Mouse (Mus musculus): Measurements from ENCODE around the gene Myo1d. TPM values are rescaled to one million over a fixed set of nuclear protein-coding genes. Genes with fewer than 3 reads are reported as not detected.

Myo1d gene
- polyA plus RNA-seq, 1 experiment = 10.8 TPM

GRCm38 (mm10) chr11:80790413-80790812, 10.6 kb upstream of the Myo1d start:
- Histone ChIP-seq H3ac (ENCODE audit: control insufficient read depth, insufficient read length, low read depth) (no peak overlapping the region), H3K79me3 (ENCODE audit: low read depth) (no peaks in the 10 kb centered on the region), H3K36me3 (ENCODE audit: control insufficient read depth, insufficient read depth) (no peaks in the 10 kb centered on the region), H3K27me3 (ENCODE audit: control insufficient read depth, insufficient read depth, insufficient read length) (peaks cover 5% of the 10 kb centered on the region), H3K4me3 (ENCODE audit: insufficient read depth, poor library complexity, severe bottlenecking) (no peak overlapping the region), H3K79me2 (ENCODE audit: control insufficient read depth, insufficient read depth) (no peaks in the 10 kb centered on the region)
- TF ChIP-seq MYOD1 (IDR thresholded peaks at IDR 0.05; ENCODE audit: control insufficient read depth, insufficient read length, low read depth) = no peak
- TF ChIP-seq CEBPB (IDR thresholded peaks at IDR 0.05; ENCODE audit: low read depth) = no peak
- no peak for TF ChIP-seq USF1 (IDR thresholded peaks at IDR 0.05; ENCODE audit: low read depth)

- TF ChIP-seq MAX (IDR thresholded peaks at IDR 0.05) (no peak), MYOD1 (IDR thresholded peaks at IDR 0.05; ENCODE audit: control insufficient read depth, insufficient read length, low read depth) (no peak), FOSL1 (IDR thresholded peaks at IDR 0.05; ENCODE audit: insufficient read depth, low read length, poor library complexity, severe bottlenecking) (no peak), USF1 (IDR thresholded peaks at IDR 0.05; ENCODE audit: low read depth) (no peak), CTCF (IDR thresholded peaks at IDR 0.05; ENCODE audit: control insufficient read depth, insufficient read depth, insufficient read length) (no peak), CEBPB (IDR thresholded peaks at IDR 0.05; ENCODE audit: low read depth) (no peak)
- H3K27me3 ChIP-seq (ENCODE audit: control insufficient read depth, insufficient read depth, insufficient read length) = peaks cover 5% of the 10 kb centered on the region
- no peaks in the 10 kb centered on the region for H3K79me3 ChIP-seq (ENCODE audit: low read depth)
Measured at GRCm38 (mm10) chr11:80789647-80790240, 9.9 kb upstream of the Myo1d start.

GRCm38 (mm10) chr11:80785672-80786071, 5.8 kb upstream of the Myo1d start:
- Histone ChIP-seq H3K27me3 (ENCODE audit: control insufficient read depth, insufficient read depth, insufficient read length) (peaks cover 5% of the 10 kb centered on the region), H3K36me3 (ENCODE audit: control insufficient read depth, insufficient read depth) (no peaks in the 10 kb centered on the region), H3K79me3 (ENCODE audit: low read depth) (no peaks in the 10 kb centered on the region), H3K79me2 (ENCODE audit: control insufficient read depth, insufficient read depth) (no peaks in the 10 kb centered on the region), H3K4me3 (ENCODE audit: insufficient read depth, poor library complexity, severe bottlenecking) (no peak overlapping the region), H3ac (ENCODE audit: control insufficient read depth, insufficient read length, low read depth) (no peak overlapping the region)
- TF ChIP-seq MAX (IDR thresholded peaks at IDR 0.05) (no peak), FOSL1 (IDR thresholded peaks at IDR 0.05; ENCODE audit: insufficient read depth, low read length, poor library complexity, severe bottlenecking) (no peak), MYOG (IDR thresholded peaks at IDR 0.05; ENCODE audit: control insufficient read depth, extremely low read depth, insufficient read length) (no peak), CEBPB (IDR thresholded peaks at IDR 0.05; ENCODE audit: low read depth) (no peak), MYOD1 (IDR thresholded peaks at IDR 0.05; ENCODE audit: control insufficient read depth, insufficient read length, low read depth) (no peak), USF1 (IDR thresholded peaks at IDR 0.05; ENCODE audit: low read depth) (no peak), CTCF (IDR thresholded peaks at IDR 0.05; ENCODE audit: control insufficient read depth, insufficient read depth, insufficient read length) (no peak)

More at GRCm38 (mm10) chr11:80789647-80790240, 9.9 kb upstream of the Myo1d start:
- Histone ChIP-seq H3K36me3 (ENCODE audit: control insufficient read depth, insufficient read depth) (no peaks in the 10 kb centered on the region), H3K79me2 (ENCODE audit: control insufficient read depth, insufficient read depth) (no peaks in the 10 kb centered on the region), H3ac (ENCODE audit: control insufficient read depth, insufficient read length, low read depth) (no peak overlapping the region), H3K4me3 (ENCODE audit: insufficient read depth, poor library complexity, severe bottlenecking) (no peak overlapping the region)

GRCm38 (mm10) chr11:80784294-80784743, 4.5 kb upstream of the Myo1d start:
- no peak overlapping the region for H3K4me3 ChIP-seq (ENCODE audit: insufficient read depth, poor library complexity, severe bottlenecking)
- no peaks in the 10 kb centered on the region for H3K79me2 ChIP-seq (ENCODE audit: control insufficient read depth, insufficient read depth)
- H3K79me3 ChIP-seq (ENCODE audit: low read depth) = no peaks in the 10 kb centered on the region
- TF ChIP-seq FOSL1 (IDR thresholded peaks at IDR 0.05; ENCODE audit: insufficient read depth, low read length, poor library complexity, severe bottlenecking) = no peak
- TF ChIP-seq MYOD1 (IDR thresholded peaks at IDR 0.05; ENCODE audit: control insufficient read depth, insufficient read length, low read depth) = no peak
- no peak for TF ChIP-seq CEBPB (IDR thresholded peaks at IDR 0.05; ENCODE audit: low read depth)
- TF ChIP-seq CTCF (IDR thresholded peaks at IDR 0.05; ENCODE audit: control insufficient read depth, insufficient read depth, insufficient read length) = no peak
- TF ChIP-seq MAX (IDR thresholded peaks at IDR 0.05) = no peak
- no peak for TF ChIP-seq MYOG (IDR thresholded peaks at IDR 0.05; ENCODE audit: control insufficient read depth, extremely low read depth, insufficient read length)
- no peak for TF ChIP-seq USF1 (IDR thresholded peaks at IDR 0.05; ENCODE audit: low read depth)
- no peaks in the 10 kb centered on the region for H3K36me3 ChIP-seq (ENCODE audit: control insufficient read depth, insufficient read depth)
- H3ac ChIP-seq (ENCODE audit: control insufficient read depth, insufficient read length, low read depth) = no peak overlapping the region
- H3K27me3 ChIP-seq (ENCODE audit: control insufficient read depth, insufficient read depth, insufficient read length) = no peaks in the 10 kb centered on the region

GRCm38 (mm10) chr11:80783460-80783859, 3.6 kb upstream of the Myo1d start:
- Histone ChIP-seq H3K79me2 (ENCODE audit: control insufficient read depth, insufficient read depth) (no peaks in the 10 kb centered on the region), H3K4me3 (ENCODE audit: insufficient read depth, poor library complexity, severe bottlenecking) (no peak overlapping the region), H3K27me3 (ENCODE audit: control insufficient read depth, insufficient read depth, insufficient read length) (no peaks in the 10 kb centered on the region), H3K36me3 (ENCODE audit: control insufficient read depth, insufficient read depth) (no peaks in the 10 kb centered on the region), H3ac (ENCODE audit: control insufficient read depth, insufficient read length, low read depth) (no peak overlapping the region), H3K79me3 (ENCODE audit: low read depth) (no peaks in the 10 kb centered on the region)
- TF ChIP-seq CEBPB (IDR thresholded peaks at IDR 0.05; ENCODE audit: low read depth) (no peak), MAX (IDR thresholded peaks at IDR 0.05) (no peak), MYOG (IDR thresholded peaks at IDR 0.05; ENCODE audit: control insufficient read depth, extremely low read depth, insufficient read length) (no peak), CTCF (IDR thresholded peaks at IDR 0.05; ENCODE audit: control insufficient read depth, insufficient read depth, insufficient read length) (no peak), MYOD1 (IDR thresholded peaks at IDR 0.05; ENCODE audit: control insufficient read depth, insufficient read length, low read depth) (no peak), FOSL1 (IDR thresholded peaks at IDR 0.05; ENCODE audit: insufficient read depth, low read length, poor library complexity, severe bottlenecking) (no peak), USF1 (IDR thresholded peaks at IDR 0.05; ENCODE audit: low read depth) (no peak)

GRCm38 (mm10) chr11:80781535-80781934, 1.7 kb upstream of the Myo1d start:
- H3K79me3 ChIP-seq (ENCODE audit: low read depth) = no peaks in the 10 kb centered on the region
- TF ChIP-seq FOSL1 (IDR thresholded peaks at IDR 0.05; ENCODE audit: insufficient read depth, low read length, poor library complexity, severe bottlenecking) (no peak), MYOG (IDR thresholded peaks at IDR 0.05; ENCODE audit: control insufficient read depth, extremely low read depth, insufficient read length) (no peak), USF1 (IDR thresholded peaks at IDR 0.05; ENCODE audit: low read depth) (no peak), CEBPB (IDR thresholded peaks at IDR 0.05; ENCODE audit: low read depth) (no peak), CTCF (IDR thresholded peaks at IDR 0.05; ENCODE audit: control insufficient read depth, insufficient read depth, insufficient read length) (no peak), MYOD1 (IDR thresholded peaks at IDR 0.05; ENCODE audit: control insufficient read depth, insufficient read length, low read depth) (no peak), MAX (IDR thresholded peaks at IDR 0.05) (no peak)
- no peak overlapping the region for H3ac ChIP-seq (ENCODE audit: control insufficient read depth, insufficient read length, low read depth)
- no peak overlapping the region for H3K4me3 ChIP-seq (ENCODE audit: insufficient read depth, poor library complexity, severe bottlenecking)
- H3K36me3 ChIP-seq (ENCODE audit: control insufficient read depth, insufficient read depth) = no peaks in the 10 kb centered on the region
- no peaks in the 10 kb centered on the region for H3K79me2 ChIP-seq (ENCODE audit: control insufficient read depth, insufficient read depth)
- no peaks in the 10 kb centered on the region for H3K27me3 ChIP-seq (ENCODE audit: control insufficient read depth, insufficient read depth, insufficient read length)

All from C2C12 (cell line).